Mouse (Mus musculus) hindbrain, embryonic 10.5 days (tissue): ENCODE data around the gene Scml4. TPM values are rescaled to one million over a fixed set of nuclear protein-coding genes. Genes with fewer than 3 reads are reported as not detected.

Source experiments
- DNase-seq: peaks from one replicate; pipeline ENCODE4 v3.0.0-alpha.2; 2017; ENCODE audit warnings: low spot score
- H3K27ac ChIP-seq: fragments of 300-500 bp; sonication (generic); 2 replicates; pipeline ENCODE4 v1.5.1; 2016; ENCODE audit warnings: mild to moderate bottlenecking, moderate library complexity
- H3K27me3 ChIP-seq: fragments of 300-500 bp; sonication (generic); 2 replicates; pipeline ENCODE4 v1.6.1; 2016; ENCODE audit warnings: mild to moderate bottlenecking; ENCODE audit not compliant: poor library complexity, insufficient read depth, severe bottlenecking
- H3K36me3 ChIP-seq: fragments of 300-500 bp; sonication (generic); 2 replicates; pipeline ENCODE4 v1.6.1; 2016; ENCODE audit warnings: mild to moderate bottlenecking, moderate library complexity
- H3K4me1 ChIP-seq: fragments of 300-500 bp; sonication (generic); replicated peaks from 2 replicates; pipeline ENCODE4 v1.6.1; 2016; ENCODE audit warnings: mild to moderate bottlenecking
- H3K4me3 ChIP-seq: fragments of 300-500 bp; sonication (generic); 2 replicates; pipeline ENCODE4 v1.5.1; 2016; ENCODE audit warnings: mild to moderate bottlenecking, moderate library complexity
- H3K9me3 ChIP-seq: fragments of 300-500 bp; sonication (generic); 2 replicates; pipeline ENCODE4 v1.6.1; 2016; ENCODE audit warnings: mild to moderate bottlenecking, moderate library complexity
- WGBS: fragments of 180-500 bp; shearing (Covaris S2); methylation state at CpG from one replicate; pipeline ENCODE4 v1.1.7; 2016; 5-methylcytosine and 5-hydroxymethylcytosine counted together
- polyA plus RNA-seq: library from polyadenylated mRNA; unstranded; fragments of >200 nt; fragmentation: Nextera tagmentation; extraction: Ambion mirVana; gene quantifications from 2 replicates; pipeline ENCODE4 v1.2.1, GENCODE M21; 2016

Scml4 gene
- polyA plus RNA-seq, 1 experiment from 2014 or later: 1.8 TPM

DNA sequence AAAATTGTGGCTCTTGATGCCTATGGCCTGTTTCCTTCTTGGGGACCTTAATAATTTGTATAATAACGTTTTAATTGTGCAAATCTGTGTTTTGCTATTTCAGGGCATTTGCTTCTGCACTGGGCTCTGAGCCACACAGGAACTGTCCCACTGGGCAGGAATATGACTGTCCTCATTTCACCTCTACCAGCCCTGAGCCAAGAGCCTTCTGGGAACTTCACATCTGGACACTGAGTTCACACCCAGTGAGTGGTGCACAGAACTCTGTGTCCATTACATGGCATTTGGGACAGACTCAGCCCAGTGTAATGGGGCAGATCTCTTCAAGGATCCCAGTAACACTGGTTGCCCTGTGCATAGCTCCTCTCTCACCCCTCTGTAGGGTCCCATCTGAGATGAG, 16.8 kb upstream of the Scml4 start:
- Histone ChIP-seq H3K9me3 (peaks cover 6% of the 10 kb centered on the region; the same call in 1 of the 2 replicates), H3K36me3 (peaks cover 23% of the 10 kb centered on the region), H3K27me3 (no peaks in the 10 kb centered on the region), H3K4me3 (no peak overlapping the region), H3K4me1 (0 out of 2 replicates have a peak, but pooled peaks cover 7% of the 10 kb centered on the region), H3K27ac (no peak overlapping the region)
- DNase-seq: no peak
- WGBS: 82% methylated on average over 1 of the region's 1 CpGs

DNA sequence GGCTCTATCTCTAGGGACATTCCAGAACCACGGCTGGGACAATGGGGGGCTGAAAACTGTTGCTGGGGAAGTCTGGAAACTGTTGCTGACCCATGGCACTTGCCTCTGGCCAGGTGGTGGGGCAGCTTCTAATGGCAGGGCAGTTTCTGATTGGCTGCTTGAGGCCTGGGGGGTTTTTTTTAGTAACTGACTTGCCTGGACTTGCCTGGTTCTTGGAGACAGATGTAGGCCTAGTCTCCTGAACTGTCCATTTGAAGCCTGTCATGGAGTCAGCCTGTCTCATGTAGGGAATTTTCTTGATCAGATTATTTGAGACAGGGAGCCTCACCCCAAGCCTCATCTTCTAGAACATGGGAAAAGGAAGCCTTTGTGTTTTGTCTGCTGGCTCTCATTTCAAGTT, 14.7 kb upstream of the Scml4 start:
- 0 out of 2 replicates have a peak, but pooled peaks cover 7% of the 10 kb centered on the region for H3K4me1 ChIP-seq
- peaks cover 6% of the 10 kb centered on the region; the same call in 1 of the 2 replicates for H3K9me3 ChIP-seq
- no peaks in the 10 kb centered on the region for H3K27me3 ChIP-seq
- 37% methylated on average over 1 of the region's 1 CpGs for WGBS
- H3K36me3 ChIP-seq: peaks cover 5% of the 10 kb centered on the region; the same call in 1 of the 2 replicates
- H3K4me3 ChIP-seq: no peak overlapping the region
- no peak for DNase-seq
- no peak overlapping the region for H3K27ac ChIP-seq

GRCm38 (mm10) chr10:42848179-42849080, 11.7 kb upstream of the Scml4 start:
- no peaks in the 10 kb centered on the region for H3K4me1 ChIP-seq
- H3K36me3 ChIP-seq: peaks cover 5% of the 10 kb centered on the region; the same call in 1 of the 2 replicates
- 92% methylated on average over 13 of the region's 13 CpGs for WGBS
- peaks cover 6% of the 10 kb centered on the region; the same call in 1 of the 2 replicates for H3K9me3 ChIP-seq
- H3K27me3 ChIP-seq: no peaks in the 10 kb centered on the region
- no peak overlapping the region for H3K27ac ChIP-seq
- no peak overlapping the region for H3K4me3 ChIP-seq
- DNase-seq: no peak

DNA sequence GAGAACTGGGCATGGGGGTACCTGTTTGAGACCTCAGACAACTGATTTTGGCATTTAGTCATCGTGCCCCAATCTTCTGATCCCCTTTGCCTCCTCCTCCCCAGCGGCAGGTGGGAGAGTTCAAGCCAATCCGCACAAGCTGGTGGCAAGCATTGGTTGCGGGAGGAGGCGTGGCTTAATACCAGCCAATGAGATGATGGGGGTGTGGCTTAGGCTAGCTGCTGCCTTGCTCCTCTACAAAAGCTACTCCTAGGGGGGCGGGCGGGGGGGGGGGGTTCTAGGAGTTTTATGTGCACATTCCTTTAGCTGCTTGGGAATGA, 11.1 kb upstream of the Scml4 start:
- Histone ChIP-seq H3K4me1 (no peaks in the 10 kb centered on the region), H3K27me3 (no peaks in the 10 kb centered on the region), H3K36me3 (peaks cover 5% of the 10 kb centered on the region; the same call in 1 of the 2 replicates), H3K27ac (no peak overlapping the region), H3K4me3 (no peak overlapping the region), H3K9me3 (peaks cover 6% of the 10 kb centered on the region; the same call in 1 of the 2 replicates)
- WGBS: 87% methylated on average over 7 of the region's 7 CpGs
- no peak for DNase-seq

DNA sequence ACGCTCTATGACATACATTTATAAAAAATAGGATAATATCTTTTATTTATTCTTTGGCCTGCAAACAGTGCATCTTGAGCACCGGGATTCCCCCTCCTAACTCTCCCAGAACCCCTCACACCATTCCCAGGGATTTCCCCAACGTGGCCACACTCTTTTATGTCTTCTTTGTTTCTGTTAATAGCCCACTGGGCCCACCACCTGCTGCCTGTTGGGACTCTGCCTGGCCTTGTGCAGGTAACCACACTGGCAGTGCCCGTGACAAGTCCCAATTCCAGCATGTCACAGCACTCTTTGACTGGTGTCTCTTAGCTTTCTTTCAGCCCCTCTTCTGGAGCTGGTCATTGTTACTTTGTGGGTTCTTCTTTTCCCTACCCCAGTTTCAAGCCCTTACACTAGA, 5.3 kb upstream of the Scml4 start:
- H3K9me3 ChIP-seq: peaks cover 3% of the 10 kb centered on the region; the same call in 1 of the 2 replicates
- H3K27me3 ChIP-seq: no peaks in the 10 kb centered on the region
- H3K36me3 ChIP-seq: no peaks in the 10 kb centered on the region
- DNase-seq: no peak
- 57% methylated on average over 4 of the region's 4 CpGs for WGBS
- H3K4me3 ChIP-seq: no peak overlapping the region
- H3K27ac ChIP-seq: peak overlapping the region; percentile 50; the same call in 1 of the 2 replicates
- H3K4me1 ChIP-seq: peaks cover 14% of the 10 kb centered on the region

- peaks cover 18% of the 10 kb centered on the region for H3K4me1 ChIP-seq
- peak; percentile 27 for DNase-seq
- no peak overlapping the region for H3K4me3 ChIP-seq
- H3K27me3 ChIP-seq: no peaks in the 10 kb centered on the region
- H3K9me3 ChIP-seq: peaks cover 3% of the 10 kb centered on the region; the same call in 1 of the 2 replicates
- peak overlapping the region; percentile 50; the same call in 1 of the 2 replicates for H3K27ac ChIP-seq
- no peaks in the 10 kb centered on the region for H3K36me3 ChIP-seq
- WGBS: 36% methylated on average over 5 of the region's 5 CpGs
These were observed 4.9 kb upstream of the Scml4 start for GRCm38 (mm10) chr10:42855250-42855649.

DNA sequence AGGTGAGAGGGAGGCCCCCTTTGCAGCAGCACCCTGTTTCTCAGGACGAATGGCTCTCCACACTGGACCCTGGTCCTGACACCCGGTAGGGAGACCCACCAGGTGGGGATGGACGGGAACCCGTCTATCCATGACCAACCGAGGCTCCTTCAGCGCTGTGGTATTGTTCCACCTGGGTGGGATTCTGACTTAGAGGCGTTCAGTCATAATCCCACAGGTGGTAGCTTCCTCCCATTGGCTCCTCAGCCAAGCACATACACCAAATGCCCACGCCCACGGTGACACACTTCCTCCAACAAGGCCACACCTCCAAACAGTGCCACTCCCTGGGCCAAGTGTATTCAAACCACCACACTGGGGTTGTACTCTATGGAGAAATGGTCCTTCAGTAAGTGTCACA, 3.6 kb upstream of the Scml4 start:
- WGBS: 96% methylated on average over 9 of the region's 9 CpGs
- Histone ChIP-seq H3K27ac (no peak overlapping the region), H3K36me3 (no peaks in the 10 kb centered on the region), H3K27me3 (no peaks in the 10 kb centered on the region), H3K4me3 (no peak overlapping the region), H3K9me3 (peaks cover 3% of the 10 kb centered on the region; the same call in 1 of the 2 replicates), H3K4me1 (peaks cover 24% of the 10 kb centered on the region)
- DNase-seq: no peak

DNA sequence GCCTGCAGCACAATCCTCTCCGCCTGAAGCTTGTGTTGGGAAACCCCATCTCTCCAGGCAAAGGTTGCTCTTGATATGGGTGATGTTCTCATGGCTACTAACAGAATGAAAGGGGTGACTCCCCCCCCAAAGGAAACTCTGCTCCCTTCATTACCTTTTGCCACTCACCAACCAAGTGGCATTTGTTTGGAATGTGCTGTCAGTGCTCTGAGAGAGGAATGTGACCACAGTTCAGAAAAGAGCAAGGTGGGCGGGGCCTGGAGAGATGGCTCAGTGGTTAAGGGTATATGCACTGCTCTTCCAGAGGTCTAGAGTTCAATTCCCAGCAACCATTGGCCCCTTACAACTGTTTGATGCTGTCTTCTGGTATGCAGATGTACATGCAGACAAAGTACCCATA, 3.1 kb upstream of the Scml4 start:
- 93% methylated on average over 2 of the region's 2 CpGs for WGBS
- Histone ChIP-seq H3K27me3 (no peaks in the 10 kb centered on the region), H3K4me3 (no peak overlapping the region)

DNA sequence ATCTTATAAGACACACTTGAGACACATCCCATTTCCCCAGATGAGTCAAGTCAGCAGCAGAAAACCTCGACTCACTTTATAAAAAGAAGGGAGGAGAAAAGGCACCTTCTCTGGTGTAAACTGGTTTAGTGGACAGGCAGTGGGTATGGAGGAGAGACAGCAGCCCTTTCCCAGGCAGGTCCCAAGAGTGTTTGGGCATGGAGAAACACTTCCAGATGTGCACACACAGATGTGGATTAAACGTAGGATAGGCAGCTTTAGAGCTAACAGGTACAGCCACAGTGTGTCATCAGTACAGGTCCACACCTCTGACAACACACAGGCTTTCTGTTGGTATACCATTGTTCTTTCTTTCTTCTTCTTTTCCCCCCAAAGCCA, 400 bp upstream of the Scml4 start:
- no peak overlapping the region for H3K4me3 ChIP-seq
- H3K9me3 ChIP-seq: peaks cover 3% of the 10 kb centered on the region; the same call in 1 of the 2 replicates
- no peak for DNase-seq
- no peaks in the 10 kb centered on the region for H3K36me3 ChIP-seq
- H3K27me3 ChIP-seq: peaks cover 9% of the 10 kb centered on the region
- 45% methylated on average over 2 of the region's 2 CpGs for WGBS
- peak overlapping the region; percentile 62; the same call in 1 of the 2 replicates for H3K27ac ChIP-seq
- peaks cover 35% of the 10 kb centered on the region for H3K4me1 ChIP-seq

More for the DNA sequence above, 3.1 kb upstream of the Scml4 start:
- H3K9me3 ChIP-seq: peaks cover 3% of the 10 kb centered on the region; the same call in 1 of the 2 replicates
- H3K4me1 ChIP-seq: peaks cover 24% of the 10 kb centered on the region
- H3K36me3 ChIP-seq: no peaks in the 10 kb centered on the region
- H3K27ac ChIP-seq: no peak overlapping the region
- DNase-seq: no peak

DNA sequence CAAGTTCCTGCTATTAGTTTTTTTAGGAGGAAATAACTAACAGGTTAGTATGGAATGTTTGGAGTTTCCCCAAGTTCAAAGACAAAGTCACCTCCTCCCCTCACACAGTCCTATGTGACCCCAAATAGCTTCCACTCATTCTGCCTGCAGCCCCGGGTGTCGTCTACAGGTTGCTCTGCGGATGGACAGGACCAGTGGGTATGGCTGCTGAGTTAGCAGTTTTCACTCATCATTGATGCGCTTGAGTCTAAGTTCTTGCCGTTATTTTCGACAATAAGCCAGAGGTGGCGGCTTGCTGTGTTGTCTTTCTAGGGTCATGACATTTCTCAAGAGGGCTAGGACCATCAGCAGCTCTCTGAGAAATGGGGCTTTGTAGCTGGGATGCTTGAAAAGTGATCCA, 1.3 kb downstream of the Scml4 start:
- peaks cover 29% of the 10 kb centered on the region for H3K4me1 ChIP-seq
- no peak overlapping the region for H3K27ac ChIP-seq
- peaks cover 3% of the 10 kb centered on the region; the same call in 1 of the 2 replicates for H3K9me3 ChIP-seq
- WGBS: 65% methylated on average over 7 of the region's 7 CpGs
- DNase-seq: no peak
- peaks cover 9% of the 10 kb centered on the region for H3K27me3 ChIP-seq
- no peaks in the 10 kb centered on the region for H3K36me3 ChIP-seq
- H3K4me3 ChIP-seq: no peak overlapping the region

DNA sequence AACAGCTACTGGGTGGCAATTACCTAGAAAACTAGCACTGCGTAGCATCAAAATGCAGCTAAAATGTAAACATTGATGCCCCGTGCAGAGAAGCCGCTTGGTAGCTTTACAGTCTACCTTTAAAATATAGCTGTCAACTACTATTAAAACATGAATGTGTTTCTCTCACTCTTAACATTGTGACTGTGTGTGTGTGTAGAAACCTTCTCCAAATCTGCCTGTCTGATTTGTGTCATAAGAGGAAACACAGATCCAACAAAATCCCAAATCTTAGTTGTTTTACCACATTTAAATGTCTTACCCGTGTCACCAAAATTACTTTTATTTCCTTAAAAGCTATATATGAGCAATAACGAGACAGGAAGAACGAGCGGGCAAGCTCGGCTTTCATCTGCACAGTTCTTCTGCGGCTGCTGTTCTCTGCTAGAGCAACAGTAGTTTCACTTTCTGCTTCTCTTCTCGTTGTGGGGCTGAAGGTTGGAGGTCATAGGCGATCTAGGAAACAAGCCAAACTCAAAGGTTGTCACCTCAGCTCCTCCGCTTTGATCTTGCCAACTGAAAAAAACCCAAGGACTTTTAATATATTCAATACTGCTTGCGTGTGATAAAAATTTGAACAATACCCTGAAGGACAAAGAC, 2.1 kb downstream of the Scml4 start:
- no peaks in the 10 kb centered on the region for H3K9me3 ChIP-seq
- no peak for DNase-seq
- H3K4me3 ChIP-seq: no peak overlapping the region
- H3K4me1 ChIP-seq: peaks cover 33% of the 10 kb centered on the region
- 77% methylated on average over 13 of the region's 13 CpGs for WGBS
- H3K36me3 ChIP-seq: no peaks in the 10 kb centered on the region
- peaks cover 12% of the 10 kb centered on the region for H3K27me3 ChIP-seq
- no peak overlapping the region for H3K27ac ChIP-seq

- Histone ChIP-seq H3K9me3 (no peaks in the 10 kb centered on the region), H3K4me1 (peaks cover 36% of the 10 kb centered on the region), H3K27me3 (peaks cover 13% of the 10 kb centered on the region), H3K27ac (no peak overlapping the region), H3K4me3 (no peak overlapping the region), H3K36me3 (no peaks in the 10 kb centered on the region)
- 84% methylated on average over 4 of the region's 4 CpGs for WGBS
- DNase-seq: no peak
These were observed 2.6 kb downstream of the Scml4 start for GRCm38 (mm10) chr10:42862806-42863205.
